Mouse (Mus musculus) gastrocnemius, adult 2 months (tissue): ENCODE results near the gene Pafah2. TPM values are rescaled to one million over a fixed set of nuclear protein-coding genes. Genes with fewer than 3 reads are reported as not detected.
A peak's percentile ranks its signal among the peaks of the same experiment; 100 is the strongest.

Source experiments
- DNase-seq: peaks from one replicate; pipeline ENCODE4 v3.0.0; 2022
- H3K27ac ChIP-seq: fragments of 200-600 bp; 2 replicates; pipeline ENCODE4 v1.8.1; 2022; ENCODE audit warnings: mild to moderate bottlenecking
- H3K4me3 ChIP-seq: fragments of 200-600 bp; 2 replicates; pipeline ENCODE4 v1.8.1; 2022; ENCODE audit warnings: mild to moderate bottlenecking, moderate library complexity
- CTCF ChIP-seq: fragments of 200-600 bp; IDR thresholded peaks from 2 replicates; pipeline ENCODE4 v1.8.1; 2022; ENCODE audit warnings: antibody characterized with exemption, mild to moderate bottlenecking, moderate library complexity
- intact Hi-C: fragments of 180-260 bp; cut with DNase I; formaldehyde crosslinking; loops from one replicate; pipeline ENCODE4 v1.15.1; 2025
- long read RNA-seq, 2 experiments: library from polyadenylated mRNA; stranded (forward); transcript quantifications; one replicate each; pipeline ENCODE4 v2.0.0; 2021
- total RNA-seq, 2 experiments: library from RNA; stranded (reverse); gene quantifications; 2 replicates each; pipeline ENCODE4 v1.2.3; 2021

The Pafah2 gene
- total RNA-seq, result 1 to 10 TPM; 2.6 to 4.0 TPM
- long read RNA-seq, experiment 1, partial matches to known transcripts, result 0 of 7 reads
- long read RNA-seq, experiment 1, other reads (novel, unspliced or antisense), result 6 of 7 reads
- long read RNA-seq, experiment 2, partial matches to known transcripts, result 0 of 4 reads
- long read RNA-seq, experiment 2, other reads (novel, unspliced or antisense), result 1 of 4 reads

DNA sequence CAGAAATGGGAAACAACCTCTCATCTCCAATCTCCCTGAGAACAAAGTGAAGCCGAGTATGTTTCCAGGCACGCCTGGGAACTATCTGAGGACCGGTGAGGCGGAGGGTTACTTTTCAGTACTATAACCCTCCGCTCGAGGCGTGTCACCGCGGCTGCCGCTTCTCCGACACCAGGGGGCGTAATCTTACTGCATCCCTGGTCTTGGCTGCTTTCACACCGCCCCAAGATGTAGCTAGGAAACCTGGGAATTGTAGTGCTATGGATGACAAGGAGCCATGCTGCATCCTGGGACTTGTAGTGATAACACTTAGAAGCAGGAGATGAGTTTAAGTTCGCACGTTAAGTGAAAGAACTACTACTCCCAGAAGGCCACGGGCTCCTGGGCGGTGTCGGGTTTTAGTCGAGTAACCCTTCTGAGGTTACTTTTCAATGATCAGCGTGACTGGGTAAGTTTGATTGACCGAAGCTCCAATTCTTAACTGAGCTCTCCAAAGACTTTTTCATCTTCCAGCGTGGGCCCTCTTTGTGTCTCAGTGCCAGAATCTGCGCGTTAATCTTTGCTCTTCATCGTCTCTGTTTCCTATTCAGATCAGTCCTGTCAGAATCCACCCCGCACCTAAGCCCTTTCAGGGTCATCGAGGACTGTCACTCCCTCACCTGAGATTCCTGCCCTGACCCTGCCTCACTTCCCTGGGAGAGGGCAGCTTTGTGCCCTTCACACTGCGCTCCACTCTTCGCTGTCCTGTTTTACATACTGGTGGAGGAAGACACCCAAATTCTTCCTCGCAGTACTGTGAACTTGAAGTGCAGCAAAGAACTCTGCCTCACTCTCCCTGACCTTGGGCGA lies at the start of gene Pafah2:
Gene Pafah2, plus strand, starts transcription at position 344 of the 849 bp plus-strand sequence.
- intact Hi-C loops, result loop anchor here (1.0 to 2.0 kb wide), 2 partner anchors 73 to 82 kb away; partner anchors contain the start of gene Stmn1
- H3K27ac ChIP-seq, result peak within 1 kb of the TSS; percentile 91
- no peak; the same call in 1 of the 2 replicates for TF ChIP-seq CTCF
- DNase-seq, result peak; percentile 94
- peak within 1 kb of the TSS; percentile 88 for H3K4me3 ChIP-seq

DNA sequence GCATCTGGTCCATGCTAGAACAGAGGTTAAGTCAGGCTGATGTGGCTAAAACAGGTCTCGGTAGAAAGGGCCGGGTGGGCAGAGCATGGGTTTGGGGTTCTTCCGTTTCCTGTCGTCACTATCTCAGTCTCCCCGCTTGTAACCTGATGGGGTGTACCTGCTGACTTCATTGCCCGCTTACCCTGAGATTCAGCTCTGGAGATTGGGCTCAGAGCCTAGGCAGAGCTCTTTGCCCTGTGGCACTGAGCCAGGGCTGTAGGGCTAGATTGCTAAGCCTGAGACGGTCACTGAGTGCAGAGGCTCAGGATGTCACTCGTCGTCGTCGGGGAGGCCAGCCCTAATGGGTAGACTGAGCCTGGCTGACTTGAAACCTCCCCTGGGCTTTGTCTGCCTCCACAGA lies 48.0 kb upstream of the Pafah2 start:
- DNase-seq, result peak; percentile 76
- H3K27ac ChIP-seq, result no peak overlapping the region
- intact Hi-C loops, result no loop called here
- no peak overlapping the region for H3K4me3 ChIP-seq
- TF ChIP-seq CTCF, result no peak

DNA sequence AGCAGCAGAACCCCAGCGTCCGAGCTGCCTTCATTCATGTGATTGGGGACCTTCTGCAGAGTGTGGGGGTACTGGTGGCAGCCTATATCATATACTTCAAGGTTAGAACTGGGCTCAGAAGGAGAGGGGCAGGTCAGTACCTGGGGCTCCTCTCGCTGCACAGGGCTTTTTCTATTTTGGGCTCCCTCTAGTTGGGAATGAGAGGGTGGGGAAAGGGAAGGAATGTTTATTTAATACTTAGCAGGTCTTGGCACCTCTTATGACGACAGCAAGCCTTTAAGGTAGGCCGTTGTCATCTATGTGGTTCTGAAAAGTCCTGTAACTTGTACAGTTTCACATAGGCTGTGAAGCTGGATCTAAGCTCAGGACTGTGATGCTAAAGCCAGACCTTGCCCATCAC lies 47.6 kb upstream of the Pafah2 start:
- intact Hi-C loops, result no loop called here
- H3K4me3 ChIP-seq, result no peak overlapping the region
- DNase-seq, result no peak

DNA sequence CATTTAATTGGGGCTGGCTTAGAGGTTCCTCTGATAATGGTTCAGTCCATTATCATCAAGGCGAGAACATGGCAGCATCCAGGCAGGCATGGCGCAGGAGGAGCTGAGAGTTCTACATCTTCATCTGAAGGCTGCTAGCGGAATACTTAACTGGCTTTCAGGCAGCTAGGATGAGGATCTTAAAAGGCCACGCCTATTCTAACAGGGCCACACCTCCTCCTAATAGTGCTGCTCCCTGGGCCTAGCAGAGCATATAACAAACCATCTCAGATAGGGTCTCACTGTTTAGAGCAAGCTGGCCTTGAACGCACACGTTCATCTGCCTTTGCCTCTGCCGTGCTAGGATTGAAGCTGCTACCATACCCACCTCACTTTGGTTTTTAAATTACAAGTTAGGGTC lies 46.3 kb upstream of the Pafah2 start:
- H3K27ac ChIP-seq, result no peak overlapping the region
- intact Hi-C loops, result no loop called here
- no peak overlapping the region for H3K4me3 ChIP-seq
- no peak for DNase-seq
- TF ChIP-seq CTCF, result no peak

More for the DNA sequence above, 47.6 kb upstream of the Pafah2 start:
- H3K27ac ChIP-seq, result no peak overlapping the region
- TF ChIP-seq CTCF, result no peak

DNA sequence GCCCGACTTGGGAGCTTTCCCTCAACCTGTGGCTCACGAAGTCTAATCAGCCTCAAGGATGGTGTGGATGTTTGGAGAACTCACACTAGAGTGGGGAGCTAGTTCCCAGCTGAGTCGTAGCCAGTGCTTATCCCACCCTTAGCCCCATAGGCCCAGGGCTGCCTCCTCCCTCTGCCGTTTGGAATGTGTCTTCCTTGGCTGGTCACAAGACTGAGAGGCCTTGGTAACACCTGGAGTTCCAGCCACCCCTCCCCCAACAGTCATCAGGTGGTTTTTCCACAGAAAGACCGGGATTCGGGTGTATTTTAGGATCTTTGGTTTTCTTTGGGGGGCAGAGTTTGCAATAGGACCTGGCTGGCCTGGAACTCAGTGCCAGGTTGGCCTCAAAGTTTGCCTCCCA lies 45.5 kb upstream of the Pafah2 start:
- no peak for DNase-seq
- Histone ChIP-seq H3K27ac (no peak overlapping the region), H3K4me3 (no peak overlapping the region)
- intact Hi-C loops, result no loop called here
- no peak for TF ChIP-seq CTCF

DNA sequence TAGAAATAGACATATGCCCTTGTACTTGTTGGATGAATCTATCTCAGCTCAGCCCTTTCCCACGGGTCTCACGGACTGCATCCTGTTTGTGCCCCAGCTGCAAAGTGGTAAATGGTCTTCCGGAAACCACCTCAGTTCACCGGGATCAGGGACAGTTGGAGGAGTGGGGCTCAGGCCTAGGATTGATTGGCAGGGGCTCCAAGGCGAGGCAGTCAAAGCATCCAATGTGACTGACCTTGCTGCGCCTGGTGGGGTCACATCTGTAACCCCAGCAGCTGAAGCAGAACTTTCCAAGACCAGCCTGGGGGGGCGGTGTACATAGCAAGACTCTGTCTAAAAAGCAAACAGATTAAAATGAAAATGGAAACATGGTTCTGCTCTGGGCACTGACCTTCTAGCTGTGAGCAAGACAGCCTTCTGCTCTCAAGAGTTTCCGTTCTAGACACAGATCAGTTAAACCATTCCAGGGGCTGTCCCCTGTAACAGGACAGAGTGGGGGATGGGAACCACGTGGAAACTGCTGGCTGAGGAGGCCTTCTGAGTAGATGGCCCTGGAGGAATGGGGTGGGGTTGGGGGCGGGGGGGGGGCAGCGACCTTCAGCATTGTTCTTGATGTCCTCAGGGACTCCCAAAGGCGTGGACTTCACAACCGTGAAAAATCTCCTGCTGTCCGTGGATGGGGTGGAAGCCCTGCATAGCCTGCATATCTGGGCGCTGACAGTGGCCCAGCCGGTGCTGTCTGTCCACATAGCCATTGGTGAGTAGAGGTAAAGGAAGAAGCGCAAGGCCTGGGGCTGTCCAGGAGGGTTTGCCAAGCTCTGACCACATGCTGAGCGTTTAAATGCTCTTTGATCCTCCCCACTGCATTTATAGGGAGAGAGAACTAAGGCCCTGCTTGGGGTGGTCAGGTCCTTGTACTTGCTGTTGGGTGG lies 44.5 kb upstream of the Pafah2 start:
- no peak for DNase-seq
- Histone ChIP-seq H3K27ac (peak overlapping the region; percentile 64), H3K4me3 (no peak overlapping the region)
- intact Hi-C loops, result no loop called here
- TF ChIP-seq CTCF, result no peak

DNA sequence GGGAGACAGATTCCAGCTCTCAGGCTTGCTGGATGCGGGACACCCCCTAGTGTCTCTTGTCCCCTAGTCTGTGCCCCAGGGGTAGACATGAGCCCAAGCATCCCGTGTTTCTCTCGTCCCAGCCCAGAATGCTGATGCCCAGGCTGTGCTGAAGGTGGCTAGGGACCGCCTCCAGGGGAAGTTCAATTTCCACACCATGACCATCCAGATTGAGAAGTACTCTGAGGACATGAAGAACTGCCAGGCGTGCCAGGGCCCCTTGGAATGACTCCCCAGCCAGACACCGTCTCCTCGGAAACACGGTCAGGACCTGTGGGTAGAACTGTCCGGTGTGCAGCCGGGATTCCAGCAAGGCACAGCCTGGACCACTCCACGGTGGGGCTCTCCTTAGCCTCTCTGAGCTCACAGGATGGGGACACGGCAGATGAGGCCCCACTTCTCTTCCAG lies 43.8 kb upstream of the Pafah2 start:
- DNase-seq, result peak; percentile 62
- intact Hi-C loops, result no loop called here
- no peak for TF ChIP-seq CTCF
- Histone ChIP-seq H3K4me3 (no peak overlapping the region), H3K27ac (peak overlapping the region; percentile 64)

DNA sequence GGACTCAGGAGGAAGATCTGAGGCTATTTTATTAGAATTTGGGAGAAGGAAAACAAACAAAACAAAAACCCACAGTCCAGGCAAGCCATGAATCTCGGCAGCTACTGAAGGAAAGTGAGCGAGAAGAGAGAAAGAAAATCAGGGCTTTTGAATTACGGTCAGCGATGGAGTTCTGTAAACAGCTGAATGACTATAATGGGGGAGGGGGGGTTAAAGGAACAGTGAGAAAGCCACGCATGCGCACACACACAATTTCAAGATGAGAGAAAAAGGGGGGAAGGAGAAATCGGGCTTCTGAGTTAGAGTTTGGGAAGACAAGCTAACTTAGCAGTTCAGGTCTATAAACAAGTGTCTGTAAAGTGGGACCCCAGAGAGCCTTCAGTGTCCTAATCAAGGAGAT lies 43.2 kb upstream of the Pafah2 start:
- DNase-seq, result no peak
- TF ChIP-seq CTCF, result no peak
- intact Hi-C loops, result no loop called here
- Histone ChIP-seq H3K27ac (peak overlapping the region; percentile 64), H3K4me3 (no peak overlapping the region)

DNA sequence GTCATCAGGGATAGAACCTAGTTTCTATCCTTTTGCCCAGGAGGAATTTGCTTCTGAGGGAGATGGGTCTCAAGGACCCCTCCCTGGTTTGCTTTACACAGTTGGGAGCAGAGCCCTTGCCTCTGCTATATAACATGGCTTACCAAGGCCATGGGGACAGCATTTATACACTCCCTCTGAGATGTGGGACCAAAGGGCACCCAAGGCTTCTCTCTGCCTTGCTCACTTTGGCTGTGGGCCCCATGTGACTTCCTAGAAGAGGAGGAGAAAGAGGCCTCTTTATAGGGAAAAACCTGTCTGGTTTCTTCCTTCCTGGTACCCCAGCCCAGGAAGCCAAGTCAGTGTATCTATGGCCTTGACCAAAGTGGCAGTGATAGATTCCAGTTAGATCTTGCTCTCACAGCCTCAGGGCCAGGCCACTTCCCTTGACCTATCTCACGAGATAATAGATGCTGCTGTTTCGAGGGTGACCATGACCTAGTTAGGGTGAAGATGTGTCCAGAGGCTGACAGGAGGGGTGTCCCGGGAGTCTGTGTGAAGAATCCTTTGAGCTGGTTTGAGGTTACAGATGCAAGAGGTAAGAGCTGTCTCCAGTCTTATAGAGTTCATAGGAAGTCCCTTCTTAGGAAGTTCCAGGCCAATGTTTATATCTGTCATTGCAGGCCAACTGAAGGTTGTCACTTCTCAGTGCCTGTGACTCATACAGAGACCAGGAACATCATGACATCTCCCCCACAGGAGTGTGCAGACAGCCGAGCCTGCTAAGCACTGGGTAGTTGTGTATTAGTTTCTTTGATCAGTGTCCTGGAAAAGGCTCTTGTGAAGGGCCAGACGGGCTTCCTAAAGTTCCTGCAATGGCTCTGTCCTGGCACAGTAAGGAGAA lies 42.4 kb upstream of the Pafah2 start:
- no peak for DNase-seq
- H3K4me3 ChIP-seq, result no peak overlapping the region
- H3K27ac ChIP-seq, result peak overlapping the region; percentile 93
- no peak for TF ChIP-seq CTCF
- intact Hi-C loops, result no loop called here

DNA sequence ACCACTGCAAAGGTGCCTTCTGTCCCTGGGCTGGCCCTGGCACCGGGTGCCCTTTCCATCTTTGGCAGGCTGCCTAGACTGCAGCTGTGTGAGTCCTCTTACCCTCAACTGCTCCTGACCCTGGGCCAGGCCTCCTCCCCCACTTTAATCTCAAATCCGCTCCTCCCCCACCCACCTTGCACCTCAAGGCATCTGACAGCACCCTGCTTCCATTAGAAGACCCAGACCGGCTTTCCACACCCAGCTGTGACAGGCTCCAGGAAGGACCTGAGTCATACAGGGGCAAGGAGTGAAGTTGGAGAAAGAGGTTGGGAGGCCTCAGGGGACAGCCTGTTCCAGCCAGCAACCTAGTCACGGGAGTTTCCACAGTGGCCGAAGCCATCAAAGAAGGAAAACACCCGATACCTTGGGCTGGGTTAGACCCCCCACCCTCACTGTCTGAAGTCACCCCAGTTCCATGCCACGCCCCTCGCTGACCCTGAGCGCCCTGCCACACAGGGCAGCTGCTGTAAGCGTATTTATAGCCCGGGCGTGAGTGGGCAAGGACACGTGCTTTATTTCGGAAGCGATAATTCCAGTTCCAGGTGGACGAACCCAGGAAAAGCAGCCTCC lies 40.2 kb upstream of the Pafah2 start:
- DNase-seq, result peak; percentile 94
- peak overlapping the region; percentile 93 for H3K27ac ChIP-seq
- H3K4me3 ChIP-seq, result peak overlapping the region; percentile 43
- no peak for TF ChIP-seq CTCF
- intact Hi-C loops, result loop anchor here (2.0 to 5.0 kb wide), 2 partner anchors 41 to 64 kb away; partner anchors contain the start of gene Trim63
